Mouse (Mus musculus) heart, embryonic 14.5 days (tissue): ENCODE measurements at regions not wholly inside any gene's neighbourhood (a gene's known extent, or its start where the extent isn't known, plus 50 kb on each side); places are given as distances from the start of the nearest gene placed in this dataset.

Source experiments
- ATAC-seq: fragments of 200-750 bp; cut with Nextera tagmentation; 2 replicates; pipeline ENCODE4 v1.8.0; 2017; ENCODE audit warnings: low read depth, moderate TSS enrichment; ENCODE audit not compliant: insufficient number of reproducible peaks, insufficient read depth, low FRiP score
- H3K27ac ChIP-seq, 2 experiments: fragments of 200-500 bp in 1 of 2; fragments of 300-500 bp in 1 of 2; sonication (generic) in 1 of 2; replicated peaks in 1 of 2; 2 replicates each; pipeline ENCODE4 v1.5.1; 2012 to 2014; ENCODE audit warnings: low read depth in 2 of 2, low read length in 2 of 2, control low read depth in 1 of 2, mild to moderate bottlenecking in 1 of 2, mixed read lengths in 1 of 2; ENCODE audit not compliant: control insufficient read depth in 1 of 2, insufficient read depth in 1 of 2
- H3K27me3 ChIP-seq: fragments of 300-500 bp; sonication (generic); 2 replicates; pipeline ENCODE4 v1.6.1; 2014; ENCODE audit warnings: mild to moderate bottlenecking, low read length, control low read depth; ENCODE audit not compliant: control insufficient read depth, insufficient read depth
- H3K36me3 ChIP-seq: fragments of 300-500 bp; sonication (generic); 2 replicates; pipeline ENCODE4 v1.6.1; 2014; ENCODE audit warnings: mild to moderate bottlenecking, control low read depth, low read length, mixed read lengths; ENCODE audit not compliant: control insufficient read depth, insufficient read depth
- H3K4me1 ChIP-seq, 2 experiments: fragments of 200-500 bp in 1 of 2; fragments of 300-500 bp in 1 of 2; sonication (generic) in 1 of 2; 2 replicates each; pipeline ENCODE4 v1.6.1; 2012 to 2014; ENCODE audit warnings: low read length in 2 of 2, control low read depth in 1 of 2, mixed read lengths in 1 of 2; ENCODE audit not compliant: control insufficient read depth in 2 of 2, insufficient read depth in 2 of 2
- H3K4me2 ChIP-seq: fragments of 300-500 bp; sonication (generic); 2 replicates; pipeline ENCODE4 v1.6.1; 2014; ENCODE audit warnings: mild to moderate bottlenecking, low read length
- H3K4me3 ChIP-seq, 2 experiments: fragments of 200-500 bp in 1 of 2; fragments of 300-500 bp in 1 of 2; sonication (generic) in 1 of 2; 2 replicates each; pipeline ENCODE4 v1.5.1; 2012 to 2014; ENCODE audit warnings: low read length in 2 of 2, mild to moderate bottlenecking in 2 of 2, control low read depth in 1 of 2, low read depth in 1 of 2, moderate library complexity in 1 of 2; ENCODE audit not compliant: control insufficient read depth in 1 of 2, insufficient read depth in 1 of 2
- H3K9ac ChIP-seq: fragments of 300-500 bp; sonication (generic); 2 replicates; pipeline ENCODE4 v1.6.1; 2014; ENCODE audit warnings: mild to moderate bottlenecking, low read length
- H3K9me3 ChIP-seq: fragments of 300-500 bp; sonication (generic); 2 replicates; pipeline ENCODE4 v1.6.1; 2016; ENCODE audit warnings: low read length, control low read depth; ENCODE audit not compliant: control insufficient read depth
- WGBS: fragments of 180-500 bp; shearing (Covaris S2); extraction: QIAGEN DNeasy Blood & Tissue Kit; methylation state at CpG from one replicate; pipeline ENCODE4 v1.1.7; 2014; 5-methylcytosine and 5-hydroxymethylcytosine counted together

GRCm38 (mm10) chr12:35746691-35747299, 178.6 kb upstream of the Agr3 start:
- no peak for ATAC-seq

GRCm38 (mm10) chr12:35742729-35743128, 182.7 kb upstream of the Agr3 start:
- Histone ChIP-seq H3K4me2 (no peak overlapping the region), H3K27ac (no peak overlapping the region), H3K9me3 (no peaks in the 10 kb centered on the region), H3K4me1 (no peaks in the 10 kb centered on the region), H3K9ac (no peak overlapping the region), H3K4me3 (no peak overlapping the region), H3K36me3 (no peaks in the 10 kb centered on the region), H3K27me3 (no peaks in the 10 kb centered on the region)
- no peak for ATAC-seq
- 33% methylated on average over 1 of the region's 1 CpGs for WGBS

More at GRCm38 (mm10) chr12:35746691-35747299, 178.6 kb upstream of the Agr3 start:
- no peaks in the 10 kb centered on the region for H3K36me3 ChIP-seq
- 46% methylated on average over 3 of the region's 3 CpGs for WGBS
- H3K4me3 ChIP-seq, result no peak overlapping the region
- H3K27me3 ChIP-seq, result no peaks in the 10 kb centered on the region
- no peak overlapping the region for H3K9ac ChIP-seq
- no peak overlapping the region for H3K27ac ChIP-seq
- no peak overlapping the region for H3K4me2 ChIP-seq
- H3K9me3 ChIP-seq, result 0 out of 2 replicates have a peak, but pooled peaks cover 4% of the 10 kb centered on the region
- H3K4me1 ChIP-seq, result no peaks in the 10 kb centered on the region

GRCm38 (mm10) chr12:35736427-35736826, 189.0 kb upstream of the Agr3 start:
- H3K9ac ChIP-seq, result no peak overlapping the region
- H3K36me3 ChIP-seq, result no peaks in the 10 kb centered on the region
- H3K27me3 ChIP-seq, result no peaks in the 10 kb centered on the region
- H3K4me2 ChIP-seq, result no peak overlapping the region
- 46% methylated on average over 2 of the region's 2 CpGs for WGBS
- H3K4me3 ChIP-seq, result no peak overlapping the region
- no peak overlapping the region for H3K27ac ChIP-seq
- H3K9me3 ChIP-seq, result no peaks in the 10 kb centered on the region
- no peak for ATAC-seq
- no peaks in the 10 kb centered on the region for H3K4me1 ChIP-seq

- H3K27ac ChIP-seq, result no peak overlapping the region
- 60% methylated on average over 2 of the region's 2 CpGs for WGBS
- no peak for ATAC-seq
- no peak overlapping the region for H3K4me2 ChIP-seq
- no peaks in the 10 kb centered on the region for H3K27me3 ChIP-seq
- H3K4me1 ChIP-seq, result no peaks in the 10 kb centered on the region
- no peaks in the 10 kb centered on the region for H3K36me3 ChIP-seq
- H3K9me3 ChIP-seq, result no peaks in the 10 kb centered on the region
- no peak overlapping the region for H3K4me3 ChIP-seq
- H3K9ac ChIP-seq, result no peak overlapping the region
Observed at GRCm38 (mm10) chr12:35735002-35735401, 190.4 kb upstream of the Agr3 start.

- Histone ChIP-seq H3K9ac (no peak overlapping the region), H3K27ac (no peak overlapping the region), H3K4me2 (no peak overlapping the region), H3K9me3 (no peaks in the 10 kb centered on the region), H3K4me1 (no peaks in the 10 kb centered on the region), H3K27me3 (no peaks in the 10 kb centered on the region), H3K4me3 (no peak overlapping the region), H3K36me3 (no peaks in the 10 kb centered on the region)
- 90% methylated on average over 1 of the region's 1 CpGs for WGBS
- ATAC-seq, result no peak
Observed at GRCm38 (mm10) chr12:35734371-35734770, 191.0 kb upstream of the Agr3 start.

- no peak overlapping the region for H3K4me3 ChIP-seq
- no peak overlapping the region for H3K27ac ChIP-seq
- H3K9ac ChIP-seq, result no peak overlapping the region
- no peaks in the 10 kb centered on the region for H3K4me1 ChIP-seq
- no peak for ATAC-seq
- no peaks in the 10 kb centered on the region for H3K27me3 ChIP-seq
- H3K36me3 ChIP-seq, result no peaks in the 10 kb centered on the region
- H3K9me3 ChIP-seq, result no peaks in the 10 kb centered on the region
- WGBS, result 83% methylated on average over 2 of the region's 2 CpGs
- no peak overlapping the region for H3K4me2 ChIP-seq
Observed at GRCm38 (mm10) chr12:35733580-35733979, 191.8 kb upstream of the Agr3 start.

GRCm38 (mm10) chr12:35725910-35726309, 191.1 kb upstream of the Ahr start:
- Histone ChIP-seq H3K27me3 (no peaks in the 10 kb centered on the region), H3K36me3 (no peaks in the 10 kb centered on the region), H3K9me3 (no peaks in the 10 kb centered on the region), H3K4me1 (no peaks in the 10 kb centered on the region), H3K9ac (no peak overlapping the region), H3K27ac (no peak overlapping the region), H3K4me3 (no peak overlapping the region), H3K4me2 (no peak overlapping the region)
- ATAC-seq, result no peak
- 71% methylated on average over 1 of the region's 1 CpGs for WGBS

- Histone ChIP-seq H3K27me3 (no peaks in the 10 kb centered on the region), H3K9ac (no peak overlapping the region), H3K4me2 (no peak overlapping the region), H3K4me3 (no peak overlapping the region), H3K4me1 (no peaks in the 10 kb centered on the region), H3K36me3 (no peaks in the 10 kb centered on the region), H3K27ac (no peak overlapping the region), H3K9me3 (no peaks in the 10 kb centered on the region)
- WGBS, result 68% methylated on average over 4 of the region's 4 CpGs
- no peak for ATAC-seq
Observed at GRCm38 (mm10) chr12:35724132-35724531, 189.3 kb upstream of the Ahr start.
